Mouse (Mus musculus) liver, embryonic 18 days (tissue): ENCODE results near the gene Thap7. TPM values are rescaled to one million over a fixed set of nuclear protein-coding genes. Genes with fewer than 3 reads are reported as not detected.

ENCODE experiments used
- polyA plus RNA-seq: library from polyadenylated mRNA; depleted of rRNA; stranded (reverse); fragments of >200 nt; gene quantifications from 2 replicates; pipeline ENCODE4 v1.2.3, GENCODE M21; 2012; rRNA removed

Gene Thap7
- polyA plus RNA-seq, result 18.5 and 20.1 TPM in 2 replicates

DNA sequence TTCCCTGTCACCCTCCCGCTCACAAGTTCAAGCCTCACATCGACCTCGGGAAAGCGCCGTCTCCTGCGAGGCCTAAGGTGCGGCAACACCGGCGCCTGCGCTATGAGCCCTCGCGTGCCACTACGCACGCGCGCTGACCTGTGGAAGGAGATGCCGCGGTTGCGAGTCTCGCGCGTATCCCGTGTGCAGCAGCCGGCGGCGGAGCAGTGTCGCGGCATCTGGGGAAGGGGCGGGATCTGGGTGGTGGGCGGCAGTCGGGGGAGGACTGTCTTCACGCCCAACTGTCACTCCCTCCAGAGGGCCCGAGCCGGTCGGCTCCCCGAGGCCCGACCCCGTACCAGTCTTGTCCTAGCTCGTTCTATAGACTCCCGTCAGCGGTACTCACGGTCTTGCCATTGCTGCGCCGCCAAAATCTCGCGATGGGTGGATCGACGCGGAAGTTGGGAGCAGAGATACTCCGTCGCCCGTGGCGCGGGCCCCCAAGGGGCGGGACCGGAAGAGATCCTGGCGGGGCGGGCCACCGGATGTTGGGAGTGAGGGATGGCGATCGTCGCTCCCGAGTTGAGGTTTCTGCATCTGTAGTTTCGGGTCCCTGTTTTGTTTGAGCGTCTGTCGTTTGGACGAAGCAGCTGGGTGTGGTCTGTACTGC is at the start of gene Thap7:
TSS of gene Thap7 (minus strand) at position 497 of the 649 bp plus-strand sequence.

GRCm38 (mm10) chr16:17561751-17562208 is 30.8 kb upstream of the Thap7 start, which contains the start of gene P2rx6:
Gene P2rx6 (plus strand): TSS chr16:17561885.

DNA sequence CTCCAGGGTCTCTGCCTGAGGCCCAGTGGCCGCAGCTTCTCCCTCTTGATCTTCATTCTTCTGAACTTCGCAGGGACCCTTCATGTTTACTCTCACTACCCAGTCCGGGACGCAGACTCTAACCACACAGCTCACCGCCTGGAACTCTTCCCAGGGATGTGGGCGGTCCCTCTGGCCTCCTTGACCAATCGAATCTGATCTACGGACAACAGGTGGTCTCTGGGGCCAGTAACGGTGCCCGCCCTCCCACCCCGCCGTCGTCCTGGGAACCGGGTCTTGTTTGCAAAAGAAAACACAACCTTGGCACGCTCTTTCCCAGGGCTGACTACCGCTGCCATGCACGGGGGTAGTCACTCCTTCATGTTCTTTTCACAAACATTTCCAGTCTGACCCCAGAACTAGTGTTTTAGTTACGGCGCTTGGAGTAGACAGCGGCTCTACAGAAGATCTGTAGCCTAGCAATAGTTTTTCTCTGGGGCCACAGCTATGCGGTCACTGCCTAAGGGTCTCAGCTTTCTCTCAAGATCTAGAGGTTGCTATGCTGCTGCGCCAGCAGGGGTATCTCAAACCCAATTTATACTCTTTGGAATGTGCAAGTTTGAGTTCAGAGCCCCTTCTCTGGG is 30.3 kb upstream of the Thap7 start, which contains the start of gene Lrrc74b:
TSS of gene Lrrc74b (minus strand) at position 120 of the 623 bp plus-strand sequence.

DNA sequence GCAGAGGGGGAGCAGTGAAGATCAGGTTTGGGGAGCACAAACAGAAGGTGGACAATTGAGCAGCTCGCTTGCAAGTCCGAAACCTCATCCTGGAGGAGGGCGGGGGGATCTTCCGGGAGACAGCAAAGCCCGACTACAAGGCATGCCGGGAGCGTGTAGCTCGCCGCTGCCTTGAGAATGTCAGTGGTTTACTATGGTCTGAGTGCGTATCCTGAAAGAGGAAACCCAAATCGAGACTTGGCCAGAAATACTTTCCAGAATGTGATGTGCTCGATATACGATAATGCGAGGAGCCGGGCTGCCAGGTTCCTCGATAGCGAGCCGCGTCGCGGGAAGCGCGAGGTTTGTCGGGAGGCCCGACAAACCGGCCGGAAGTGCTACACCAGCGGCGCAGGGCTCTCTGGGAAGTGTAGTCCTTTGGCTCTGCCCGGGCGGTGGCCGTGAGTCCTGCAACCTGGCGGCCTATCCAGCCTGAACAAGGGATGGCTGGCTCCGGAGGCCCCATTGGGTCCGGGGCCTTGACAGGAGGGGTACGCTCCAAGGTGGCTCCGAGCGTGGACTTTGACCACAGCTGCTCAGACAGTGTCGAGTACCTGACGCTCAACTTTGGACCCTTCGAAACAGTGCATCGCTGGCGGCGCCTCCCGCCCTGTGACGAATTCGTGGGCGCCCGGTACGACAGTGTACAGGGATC is 22.2 kb downstream of the Thap7 start, which contains the start of gene Lztr1:
TSS of gene Lztr1 (plus strand) at position 143 of the 694 bp plus-strand sequence.

GRCm38 (mm10) chr16:17489469-17490111 is 41.3 kb downstream of the Thap7 start, which contains the start of gene Aifm3:
Gene Aifm3 (plus strand): TSS chr16:17489611.

Other genes starting within 250 kb of the Thap7 start
- gene Serpind1, start 199.8 kb downstream of the Thap7 start, polyA plus RNA-seq, result 233 and 244 TPM in 2 replicates
- 3.8 and 4.5 TPM in 2 replicates for gene Snap29, start 125.2 kb downstream of the Thap7 start, polyA plus RNA-seq
- gene Pi4ka, start 124.8 kb downstream of the Thap7 start, polyA plus RNA-seq, result 13.2 and 15.5 TPM in 2 replicates
- 7.5 and 7.8 TPM in 2 replicates for gene Crkl, start 79.1 kb downstream of the Thap7 start, polyA plus RNA-seq
- 14.7 and 16.2 TPM in 2 replicates for gene Aifm3, start 41.5 kb downstream of the Thap7 start, polyA plus RNA-seq
- 68.0 and 81.9 TPM in 2 replicates for gene Lztr1, start 22.4 kb downstream of the Thap7 start, polyA plus RNA-seq
- 0.06 and 0.11 TPM in 2 replicates for gene Lrrc74b, start 30.1 kb upstream of the Thap7 start, polyA plus RNA-seq
- 0.08 and 0.10 TPM in 2 replicates for gene P2rx6, start 30.7 kb upstream of the Thap7 start, polyA plus RNA-seq
- gene Slc7a4, start 52.1 kb upstream of the Thap7 start, polyA plus RNA-seq, result 5.4 and 6.0 TPM in 2 replicates
- gene Smpd4, start 88.2 kb upstream of the Thap7 start, polyA plus RNA-seq, result 17.5 and 17.6 TPM in 2 replicates
- gene Ccdc74a, start 115.3 kb upstream of the Thap7 start, polyA plus RNA-seq, result 1.6 and 1.8 TPM in 2 replicates
- gene Med15, start 201.8 kb upstream of the Thap7 start, polyA plus RNA-seq, result 12.6 and 18.0 TPM in 2 replicates
- 14.3 and 15.0 TPM in 2 replicates for gene Klhl22, start 228.5 kb upstream of the Thap7 start, polyA plus RNA-seq